Mouse (Mus musculus): ENCODE results near the gene Olfr324. TPM values are rescaled to one million over a fixed set of nuclear protein-coding genes. Genes with fewer than 3 reads are reported as not detected.

The Olfr324 gene
- 0.08 TPM for polyA plus RNA-seq (2021)

- ChIA-PET POLR2A (no interaction called here), CTCF (no interaction called here)
- ATAC-seq: no peak
- no peaks in the 10 kb centered on the region for H3K27me3 ChIP-seq
- TF ChIP-seq CTCF (IDR thresholded peaks at IDR 0.05): no peak
- no peak for DNase-seq (ENCODE audit: low read depth, low spot score)
- in situ Hi-C loops (cut with MboI; ENCODE audit: low pct_unique_long_range_greater_than_20kb): no loop called here
Measured at GRCm38 (mm10) chr11:58594814-58595213, at the start of gene Olfr324. Olfr324 (plus strand) TSS chr11:58595114.

GRCm38 (mm10) chr11:58546322-58546721, 48.6 kb upstream of the Olfr324 start, which contains the start of gene Olfr329-ps:
Olfr329-ps (minus strand) TSS chr11:58546422.
- in situ Hi-C loops (cut with MboI; ENCODE audit: low pct_unique_long_range_greater_than_20kb): no loop called here
- H3K27me3 ChIP-seq: peaks cover 29% of the 10 kb centered on the region
- ATAC-seq (no peak), DNase-seq (ENCODE audit: low read depth, low spot score) (no peak)
- ChIA-PET POLR2A (no interaction called here), CTCF (no interaction called here)
- TF ChIP-seq CTCF (IDR thresholded peaks at IDR 0.05): no peak

- in situ Hi-C loops (cut with MboI; ENCODE audit: low pct_unique_long_range_greater_than_20kb): no loop called here
- ATAC-seq (no peak), DNase-seq (ENCODE audit: low read depth, low spot score) (no peak)
- ChIA-PET CTCF (no interaction called here), POLR2A (no interaction called here)
- no peak for TF ChIP-seq CTCF (IDR thresholded peaks at IDR 0.05)
- peaks cover 12% of the 10 kb centered on the region for H3K27me3 ChIP-seq
Measured at GRCm38 (mm10) chr11:58555536-58555935, 39.4 kb upstream of the Olfr324 start, which contains the start of gene Olfr328. Olfr328 (minus strand) TSS chr11:58555636.

GRCm38 (mm10) chr11:58570405-58570804, 24.5 kb upstream of the Olfr324 start, which contains the start of gene Olfr224:
Olfr224 (minus strand) TSS chr11:58570553.
- ATAC-seq (no peak), DNase-seq (ENCODE audit: low read depth, low spot score) (no peak)
- TF ChIP-seq CTCF (IDR thresholded peaks at IDR 0.05): no peak
- H3K27me3 ChIP-seq: peaks cover 15% of the 10 kb centered on the region
- ChIA-PET CTCF (no interaction called here), POLR2A (interaction anchor here (0.6 kb wide), 1 partner anchor 178 kb away, joined by 5 read pairs; no protein-coding TSS in a partner anchor)
- in situ Hi-C loops (cut with MboI; ENCODE audit: low pct_unique_long_range_greater_than_20kb): no loop called here

DNA sequence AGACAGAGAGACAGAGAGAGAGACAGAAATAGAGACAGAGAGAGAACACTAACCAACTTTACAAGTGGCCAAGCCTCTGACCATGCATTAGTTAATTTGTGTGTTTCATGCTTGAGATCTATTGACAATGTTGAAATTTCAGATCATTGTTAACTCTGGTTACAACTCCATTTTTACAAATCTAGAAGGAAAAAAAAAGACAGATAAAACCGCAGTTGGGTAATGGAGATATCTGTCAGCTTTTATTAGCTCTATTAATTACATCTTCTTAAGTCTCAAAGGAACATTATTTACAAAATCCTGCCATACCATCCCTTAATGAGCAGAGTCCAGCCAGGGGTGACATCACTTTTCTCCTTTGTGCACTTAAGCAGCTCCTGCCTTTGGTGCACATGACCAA, 17.5 kb upstream of the Olfr324 start, which contains the start of gene Olfr325:
Gene Olfr325 (plus strand): TSS at position 301 of the 400 bp plus-strand sequence.
- ATAC-seq (no peak), DNase-seq (ENCODE audit: low read depth, low spot score) (no peak)
- H3K27me3 ChIP-seq: no peaks in the 10 kb centered on the region
- CTCF ChIA-PET: interaction anchor here (1.0 kb wide), 1 partner anchor 25 kb away, joined by 3 read pairs; no protein-coding TSS in a partner anchor
- TF ChIP-seq CTCF (IDR thresholded peaks at IDR 0.05): no peak
- POLR2A ChIA-PET: no interaction called here
- in situ Hi-C loops (cut with MboI; ENCODE audit: low pct_unique_long_range_greater_than_20kb): no loop called here

DNA sequence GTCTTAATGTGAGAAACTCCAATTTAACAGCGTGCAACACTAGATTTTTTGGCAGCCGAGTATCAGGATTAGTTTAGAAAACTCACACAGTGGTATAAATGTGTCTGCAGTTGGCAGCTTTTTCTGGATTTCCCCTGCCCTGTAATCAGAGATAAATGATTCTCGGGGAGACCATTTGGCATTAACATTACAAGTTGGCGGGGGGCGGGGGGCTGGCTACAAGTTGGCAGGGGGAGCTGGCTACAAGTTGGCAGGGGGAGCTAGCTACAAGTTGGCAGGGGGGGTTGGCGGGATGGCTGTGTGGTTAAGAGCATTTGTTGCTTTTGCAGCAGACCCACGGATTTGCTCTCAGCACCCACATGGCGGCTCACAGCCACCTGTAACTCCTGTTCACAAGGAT, 16.3 kb upstream of the Olfr324 start:
- DNase-seq (ENCODE audit: low read depth, low spot score): no peak
- ATAC-seq: no peak
- in situ Hi-C loops (cut with MboI; ENCODE audit: low pct_unique_long_range_greater_than_20kb): no loop called here
- no peak for TF ChIP-seq CTCF (IDR thresholded peaks at IDR 0.05)
- POLR2A ChIA-PET: no interaction called here
- CTCF ChIA-PET: interaction anchor here (1.0 kb wide), 1 partner anchor 23 kb away, joined by 3 read pairs; no protein-coding TSS in a partner anchor
- H3K27me3 ChIP-seq: no peaks in the 10 kb centered on the region

DNA sequence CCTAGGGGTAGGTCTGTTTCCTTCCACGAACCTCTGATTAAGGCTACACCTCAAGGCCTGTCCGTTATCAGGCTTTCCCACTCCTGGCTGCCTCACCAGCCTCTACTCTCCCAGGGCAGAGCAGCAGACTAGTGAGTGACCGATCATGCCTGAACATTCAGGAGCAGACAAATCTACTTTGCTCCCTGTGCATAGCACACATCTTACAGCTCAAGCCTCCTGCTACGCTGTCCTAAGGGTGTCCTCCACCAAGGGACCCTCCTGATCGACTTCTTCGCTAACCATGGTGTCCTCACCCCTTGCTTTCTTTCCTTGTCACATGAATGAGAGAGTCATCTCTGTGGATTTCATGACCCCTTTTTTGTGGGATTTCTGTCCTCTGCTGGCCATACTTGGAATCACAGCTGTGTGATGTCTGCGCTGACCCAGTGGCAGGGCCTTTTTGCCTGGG, 7.0 kb upstream of the Olfr324 start:
- no peaks in the 10 kb centered on the region for H3K27me3 ChIP-seq
- CTCF ChIA-PET: interaction anchor here (1.0 to 2.1 kb wide), 7 partner anchors 27 to 286 kb away, joined by 3 to 9 read pairs (median 3); partner anchors contain the start of gene 2210407C18Rik
- TF ChIP-seq CTCF (IDR thresholded peaks at IDR 0.05): peak; percentile 93
- in situ Hi-C loops (cut with MboI; ENCODE audit: low pct_unique_long_range_greater_than_20kb): loop anchor here (5.0 kb wide), 1 partner anchor 191 kb away; no protein-coding TSS in a partner anchor
- POLR2A ChIA-PET: no interaction called here
- DNase-seq (ENCODE audit: low read depth, low spot score): no peak
- ATAC-seq: peak; percentile 51

DNA sequence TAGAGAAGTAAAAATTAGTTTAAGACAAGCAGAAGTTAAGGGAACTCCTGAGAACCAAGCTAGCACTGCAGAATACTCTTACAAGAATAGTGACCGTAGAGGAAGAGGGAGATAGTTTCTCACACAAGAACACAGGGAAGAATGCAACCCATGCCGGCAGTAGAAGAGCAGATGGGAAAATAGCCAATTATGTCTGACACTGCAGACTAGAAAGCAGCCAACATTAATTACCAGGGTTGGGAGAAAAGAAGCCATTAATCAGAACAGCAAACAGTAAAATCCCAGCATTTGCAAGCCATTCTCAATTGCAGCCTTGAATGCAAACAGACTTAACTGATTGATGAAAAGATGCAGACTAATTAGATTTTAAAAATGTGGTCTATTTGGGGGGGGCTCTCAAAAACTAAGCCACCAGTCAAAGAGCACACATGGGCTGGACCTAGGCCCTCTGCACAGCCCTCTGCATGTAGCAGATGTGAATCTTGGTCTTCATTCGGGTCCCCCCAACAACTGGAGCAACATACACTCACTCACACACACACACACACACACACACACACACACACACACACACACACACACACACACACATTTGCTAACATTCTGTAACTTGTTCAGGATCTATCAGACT, 6.2 kb upstream of the Olfr324 start:
- ATAC-seq (no peak), DNase-seq (ENCODE audit: low read depth, low spot score) (no peak)
- H3K27me3 ChIP-seq: no peaks in the 10 kb centered on the region
- CTCF ChIA-PET: interaction anchor here (1.1 to 2.1 kb wide), 3 partner anchors 47 to 187 kb away, joined by 3 to 9 read pairs (median 5); no protein-coding TSS in a partner anchor
- TF ChIP-seq CTCF (IDR thresholded peaks at IDR 0.05): no peak
- in situ Hi-C loops (cut with MboI; ENCODE audit: low pct_unique_long_range_greater_than_20kb): loop anchor here (5.0 kb wide), 1 partner anchor 191 kb away; no protein-coding TSS in a partner anchor
- POLR2A ChIA-PET: no interaction called here

GRCm38 (mm10) chr11:58597837-58598236, 2.9 kb downstream of the Olfr324 start:
- POLR2A ChIA-PET: no interaction called here
- DNase-seq (ENCODE audit: low read depth, low spot score): no peak

DNA sequence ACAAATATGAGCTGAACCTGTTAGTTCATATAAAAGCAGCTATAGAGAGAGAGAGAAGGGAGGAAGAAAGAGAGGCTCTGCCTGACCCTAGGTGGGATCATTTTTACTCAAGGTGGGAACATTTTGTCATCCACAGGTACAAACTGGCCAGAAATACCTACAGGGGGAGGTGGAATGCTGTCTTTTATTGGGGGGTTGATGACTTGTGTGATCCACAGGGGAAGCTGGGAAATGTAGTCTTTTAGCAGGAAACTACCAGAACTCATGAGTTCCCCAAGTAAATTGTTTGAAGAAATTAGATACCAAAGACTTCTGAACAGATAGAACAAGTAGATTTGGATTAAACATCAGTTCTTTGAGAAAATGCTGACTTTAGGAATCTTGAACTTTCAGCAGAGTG, 7.1 kb downstream of the Olfr324 start:
- POLR2A ChIA-PET: no interaction called here
- no peak for TF ChIP-seq CTCF (IDR thresholded peaks at IDR 0.05)
- CTCF ChIA-PET: interaction anchor here (0.9 to 2.0 kb wide), 4 partner anchors 18 to 377 kb away, joined by 3 to 5 read pairs (median 3); no protein-coding TSS in a partner anchor
- DNase-seq (ENCODE audit: low read depth, low spot score) (no peak), ATAC-seq (no peak)
- in situ Hi-C loops (cut with MboI; ENCODE audit: low pct_unique_long_range_greater_than_20kb): no loop called here
- no peaks in the 10 kb centered on the region for H3K27me3 ChIP-seq

More at GRCm38 (mm10) chr11:58597837-58598236, 2.9 kb downstream of the Olfr324 start:
- in situ Hi-C loops (cut with MboI; ENCODE audit: low pct_unique_long_range_greater_than_20kb): no loop called here
- no peaks in the 10 kb centered on the region for H3K27me3 ChIP-seq
- no peak for TF ChIP-seq CTCF (IDR thresholded peaks at IDR 0.05)
- ATAC-seq: no peak
- CTCF ChIA-PET: no interaction called here

Data from Patski (cell line).